Mouse (Mus musculus) midbrain, embryonic 11.5 days (tissue): ENCODE measurements around the gene I830077J02Rik. TPM values are rescaled to one million over a fixed set of nuclear protein-coding genes. Genes with fewer than 3 reads are reported as not detected.
"Not testable (repeated sequence)": the region's sequence is repeated elsewhere in the genome, so short reads cannot be mapped to it uniquely, and the experiment has no call there.

Experiments used
- ATAC-seq: fragments of 200-750 bp; cut with Nextera tagmentation; 2 replicates; pipeline ENCODE4 v1.8.0; 2017; ENCODE audit warnings: moderate TSS enrichment, moderate library complexity; ENCODE audit not compliant: low FRiP score
- DNase-seq: peaks from one replicate; pipeline ENCODE4 v3.0.0; 2015; ENCODE audit warnings: low spot score; ENCODE audit errors: missing footprints
- H3K27ac ChIP-seq: fragments of 300-500 bp; sonication (generic); 2 replicates; pipeline ENCODE4 v1.5.1; 2014; ENCODE audit warnings: low read depth, low read length
- H3K27me3 ChIP-seq: fragments of 300-500 bp; sonication (generic); 2 replicates; pipeline ENCODE4 v1.6.1; 2014; ENCODE audit warnings: mild to moderate bottlenecking, low read length, moderate library complexity, mixed read lengths; ENCODE audit not compliant: control insufficient read depth, insufficient read depth
- H3K36me3 ChIP-seq: fragments of 300-500 bp; sonication (generic); 2 replicates; pipeline ENCODE4 v1.6.1; 2014; ENCODE audit warnings: mild to moderate bottlenecking, low read length, moderate library complexity, mixed read lengths; ENCODE audit not compliant: control insufficient read depth, insufficient read depth
- H3K4me1 ChIP-seq: fragments of 300-500 bp; sonication (generic); 2 replicates; pipeline ENCODE4 v1.6.1; 2014; ENCODE audit warnings: low read length; ENCODE audit not compliant: control insufficient read depth, insufficient read depth
- H3K4me2 ChIP-seq: fragments of 300-500 bp; sonication (generic); 2 replicates; pipeline ENCODE4 v1.6.1; 2014; ENCODE audit warnings: mild to moderate bottlenecking, moderate library complexity
- H3K4me3 ChIP-seq: fragments of 300-500 bp; sonication (generic); 2 replicates; pipeline ENCODE4 v1.5.1; 2014; ENCODE audit warnings: low read depth, low read length
- H3K9ac ChIP-seq: fragments of 300-500 bp; sonication (generic); 2 replicates; pipeline ENCODE4 v1.6.1; 2014; ENCODE audit warnings: low read length
- H3K9me3 ChIP-seq: fragments of 300-500 bp; sonication (generic); 2 replicates; pipeline ENCODE4 v1.6.1; 2016; ENCODE audit warnings: low read length; ENCODE audit not compliant: control insufficient read depth
- WGBS: fragments of 180-500 bp; shearing (Covaris S2); extraction: QIAGEN DNeasy Blood & Tissue Kit; methylation state at CpG from one replicate; pipeline ENCODE4 v1.1.7; 2014; 5-methylcytosine and 5-hydroxymethylcytosine counted together
- polyA plus RNA-seq: library from polyadenylated mRNA; unstranded; fragments of >200 nt; fragmentation: Nextera tagmentation; extraction: Ambion mirVana; gene quantifications from 2 replicates; pipeline ENCODE4 v1.2.1, GENCODE M21; 2014

The I830077J02Rik gene
- polyA plus RNA-seq, 1 experiment from 2014 or later, result 0.63 TPM

DNA sequence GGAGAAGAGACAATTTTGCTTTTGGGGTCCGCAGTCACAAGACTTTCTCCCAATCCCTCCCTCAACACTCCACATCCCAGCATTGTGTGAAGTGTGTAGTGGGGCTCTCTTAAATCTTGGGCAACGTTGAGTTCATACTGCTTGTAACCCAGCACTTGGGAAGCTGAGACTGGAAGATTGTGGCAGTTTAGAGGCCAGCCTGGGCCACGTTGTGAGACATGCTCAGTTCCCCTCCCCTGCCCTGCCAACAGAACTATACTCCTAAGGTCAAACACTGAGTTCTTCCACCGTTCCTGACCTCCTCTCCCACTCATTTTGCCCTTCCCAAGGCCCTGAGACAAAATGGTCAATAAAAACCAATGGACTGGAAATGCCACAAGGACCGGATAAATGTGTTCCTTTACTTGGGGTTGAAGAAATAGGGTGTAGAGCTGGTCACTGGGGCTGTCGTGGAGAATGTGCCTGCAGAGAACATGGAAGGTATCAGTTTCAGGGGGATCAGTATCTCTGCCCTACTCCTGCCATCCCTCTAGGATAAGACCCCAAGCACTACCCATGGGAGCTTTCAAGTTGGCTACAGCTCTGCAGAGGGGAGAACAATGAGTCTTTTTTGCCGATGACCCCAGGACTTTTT lies 4.8 kb downstream of the I830077J02Rik start:
- Histone ChIP-seq H3K9ac (no peak overlapping the region), H3K27me3 (no peaks in the 10 kb centered on the region), H3K4me3 (no peak overlapping the region), H3K27ac (no peak overlapping the region), H3K4me1 (no peaks in the 10 kb centered on the region), H3K9me3 (no peaks in the 10 kb centered on the region), H3K4me2 (no peak overlapping the region), H3K36me3 (no peaks in the 10 kb centered on the region)
- WGBS, result 87% methylated on average over 7 of the region's 7 CpGs
- ATAC-seq (no peak), DNase-seq (peak; percentile 47)

DNA sequence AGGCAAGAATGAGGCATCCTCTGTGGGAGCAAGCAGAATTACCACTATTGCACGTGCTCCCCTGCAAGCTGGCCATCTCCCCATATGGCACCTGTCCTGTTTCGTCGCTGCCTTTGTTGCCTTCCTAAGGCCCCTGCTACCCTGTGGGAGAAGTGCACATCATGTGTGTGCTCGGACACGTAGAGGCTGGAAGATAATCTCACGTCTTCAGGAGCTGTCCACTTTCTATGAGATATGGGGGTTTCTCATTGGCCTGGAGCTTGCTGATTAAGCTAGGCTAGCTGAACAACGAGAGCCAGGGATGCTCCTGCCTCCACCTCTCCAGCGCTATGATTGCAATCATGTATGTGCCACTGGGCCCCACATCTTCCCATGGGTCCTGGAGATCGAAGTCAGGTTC lies 7.8 kb downstream of the I830077J02Rik start:
- Histone ChIP-seq H3K9ac (no peak overlapping the region), H3K4me2 (no peak overlapping the region), H3K27ac (no peak overlapping the region), H3K27me3 (no peaks in the 10 kb centered on the region), H3K4me3 (no peak overlapping the region), H3K9me3 (no peaks in the 10 kb centered on the region), H3K4me1 (no peaks in the 10 kb centered on the region), H3K36me3 (no peaks in the 10 kb centered on the region)
- DNase-seq (no peak), ATAC-seq (no peak)
- WGBS, result 88% methylated on average over 9 of the region's 9 CpGs

DNA sequence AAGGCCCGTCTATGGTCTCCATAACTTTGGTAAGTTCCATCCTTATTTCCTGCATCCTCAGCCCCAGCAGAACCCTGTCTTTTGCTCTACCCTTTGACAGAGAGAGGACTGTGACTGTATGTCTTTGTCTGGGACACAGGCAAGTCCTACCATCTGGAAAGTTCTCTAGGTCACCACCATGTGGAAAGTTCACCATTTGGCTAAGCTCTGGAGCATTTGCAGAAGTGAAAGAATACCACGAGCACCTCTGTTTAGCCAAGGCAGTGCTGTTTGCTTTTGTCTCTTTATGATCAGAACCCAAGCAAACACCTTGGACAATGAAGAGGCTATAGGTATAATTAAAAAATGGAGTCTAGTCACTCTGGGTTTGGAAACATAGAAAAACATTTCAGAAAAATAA lies 10.5 kb downstream of the I830077J02Rik start:
- no peaks in the 10 kb centered on the region for H3K27me3 ChIP-seq
- H3K36me3 ChIP-seq, result no peaks in the 10 kb centered on the region
- no peaks in the 10 kb centered on the region for H3K9me3 ChIP-seq
- no peak for ATAC-seq
- H3K4me2 ChIP-seq, result no peak overlapping the region
- no peak for DNase-seq
- no peaks in the 10 kb centered on the region for H3K4me1 ChIP-seq
- no peak overlapping the region for H3K4me3 ChIP-seq
- no peak overlapping the region for H3K9ac ChIP-seq
- no peak overlapping the region for H3K27ac ChIP-seq
- WGBS, result 82% methylated on average over 2 of the region's 2 CpGs

DNA sequence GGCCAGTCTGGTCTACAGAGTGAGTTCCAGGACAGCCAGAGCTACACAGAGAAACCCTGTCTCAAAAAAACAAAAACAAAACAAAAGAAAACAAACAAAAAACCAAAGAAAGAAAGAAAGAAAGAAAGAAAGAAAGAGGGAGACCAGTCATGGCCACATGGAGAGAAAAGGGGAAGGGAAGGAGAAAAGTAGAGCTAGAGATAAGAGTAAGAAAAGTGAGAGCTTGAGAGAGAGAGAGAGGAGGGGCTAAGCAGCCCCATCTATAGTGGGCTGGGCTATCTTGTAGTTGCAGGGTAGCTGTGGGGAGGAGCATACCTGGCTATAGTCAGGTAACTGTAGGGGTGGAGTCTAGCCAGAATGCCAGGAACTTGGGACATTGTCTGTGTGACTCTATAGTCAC lies 11.7 kb downstream of the I830077J02Rik start:
- not testable (repeated sequence) for H3K9me3 ChIP-seq, H3K27me3 ChIP-seq, ATAC-seq, H3K4me3 ChIP-seq, H3K9ac ChIP-seq, DNase-seq, H3K4me1 ChIP-seq, H3K27ac ChIP-seq, H3K4me2 ChIP-seq, H3K36me3 ChIP-seq

DNA sequence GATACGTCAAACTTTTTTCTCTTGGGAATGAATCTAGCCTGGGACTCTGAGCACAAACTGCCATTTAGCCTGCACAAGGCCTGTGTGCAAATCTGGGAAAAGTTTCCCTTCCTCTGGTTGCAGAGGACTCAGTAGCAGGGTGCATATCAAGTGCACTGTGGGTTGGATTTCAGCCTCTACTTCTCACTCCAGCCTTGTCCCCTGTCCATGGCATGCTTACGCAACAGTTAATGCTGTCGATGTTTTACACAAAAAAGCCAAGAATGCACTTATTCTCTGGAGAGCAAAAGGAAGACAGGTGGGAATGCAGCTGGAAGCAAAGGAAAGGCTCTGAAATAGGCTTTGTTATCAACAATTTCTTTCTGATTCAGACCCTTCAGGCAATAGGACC lies 14.1 kb downstream of the I830077J02Rik start:
- DNase-seq, result peak; percentile 60
- no peak overlapping the region for H3K4me2 ChIP-seq
- H3K9ac ChIP-seq, result no peak overlapping the region
- 85% methylated on average over 3 of the region's 3 CpGs for WGBS
- H3K36me3 ChIP-seq, result no peaks in the 10 kb centered on the region
- no peak for ATAC-seq
- H3K4me3 ChIP-seq, result no peak overlapping the region
- H3K27ac ChIP-seq, result no peak overlapping the region
- no peaks in the 10 kb centered on the region for H3K9me3 ChIP-seq
- H3K27me3 ChIP-seq, result no peaks in the 10 kb centered on the region
- no peaks in the 10 kb centered on the region for H3K4me1 ChIP-seq

DNA sequence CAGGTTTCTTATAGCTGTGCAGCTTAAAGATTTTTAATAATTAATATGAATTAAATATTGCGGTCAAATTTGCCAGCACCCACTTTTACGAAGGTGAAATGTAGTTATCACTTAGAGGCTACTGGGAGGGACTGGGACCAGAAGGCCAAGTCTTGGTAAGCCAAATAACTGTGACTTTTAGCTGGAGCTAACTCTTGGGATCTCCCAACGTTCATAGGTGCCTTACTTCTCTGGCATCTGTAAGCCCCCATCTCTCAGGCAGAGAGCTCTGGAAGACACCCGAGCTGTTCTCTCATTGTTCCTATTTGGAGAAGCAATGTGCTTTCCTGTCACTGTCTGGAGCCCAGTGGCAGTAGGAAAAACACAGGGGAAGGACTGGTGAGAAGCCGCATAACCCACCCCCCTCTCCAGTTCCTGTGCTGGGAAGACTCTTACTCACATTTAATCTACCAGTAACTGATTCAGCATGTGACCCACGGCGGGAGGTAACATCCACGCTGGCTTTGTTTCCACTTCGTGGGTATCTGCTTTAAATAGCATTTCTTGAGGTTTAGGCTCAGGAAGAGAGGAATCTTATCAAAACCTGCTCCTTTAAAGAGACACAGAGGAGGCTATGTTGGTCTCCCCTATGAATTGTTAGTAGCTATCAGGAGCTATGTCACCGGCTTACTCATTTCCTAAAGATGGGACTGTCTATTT lies 14.7 kb downstream of the I830077J02Rik start:
- H3K27me3 ChIP-seq, result no peaks in the 10 kb centered on the region
- H3K27ac ChIP-seq, result no peak overlapping the region
- H3K4me1 ChIP-seq, result no peaks in the 10 kb centered on the region
- ATAC-seq (no peak), DNase-seq (peak; percentile 78)
- H3K9ac ChIP-seq, result no peak overlapping the region
- H3K36me3 ChIP-seq, result no peaks in the 10 kb centered on the region
- WGBS, result 65% methylated on average over 10 of the region's 10 CpGs
- no peak overlapping the region for H3K4me3 ChIP-seq
- H3K4me2 ChIP-seq, result no peak overlapping the region
- no peaks in the 10 kb centered on the region for H3K9me3 ChIP-seq

DNA sequence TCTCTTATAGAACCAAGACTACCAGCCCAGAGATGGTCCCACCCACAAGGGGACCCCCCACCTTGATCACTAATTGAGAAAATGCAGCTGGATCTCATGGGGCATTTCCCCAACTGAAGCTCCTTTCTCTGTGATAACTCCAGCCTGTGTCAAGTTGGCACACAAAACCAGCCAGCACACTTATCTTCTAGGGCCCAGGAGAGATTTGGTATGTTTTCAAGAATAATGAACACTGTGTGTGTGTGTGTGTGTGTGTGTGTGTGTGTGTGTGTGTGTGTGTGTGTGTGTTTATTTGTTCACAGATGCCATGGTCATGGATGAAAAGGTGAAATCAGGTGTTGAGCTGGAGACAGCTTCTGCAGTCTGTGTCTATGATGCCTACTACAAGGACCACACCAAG lies 16.0 kb downstream of the I830077J02Rik start:
- not testable (repeated sequence) for H3K27ac ChIP-seq, H3K9ac ChIP-seq, H3K9me3 ChIP-seq, H3K36me3 ChIP-seq, H3K4me3 ChIP-seq, ATAC-seq, H3K27me3 ChIP-seq, H3K4me1 ChIP-seq, H3K4me2 ChIP-seq, DNase-seq

DNA sequence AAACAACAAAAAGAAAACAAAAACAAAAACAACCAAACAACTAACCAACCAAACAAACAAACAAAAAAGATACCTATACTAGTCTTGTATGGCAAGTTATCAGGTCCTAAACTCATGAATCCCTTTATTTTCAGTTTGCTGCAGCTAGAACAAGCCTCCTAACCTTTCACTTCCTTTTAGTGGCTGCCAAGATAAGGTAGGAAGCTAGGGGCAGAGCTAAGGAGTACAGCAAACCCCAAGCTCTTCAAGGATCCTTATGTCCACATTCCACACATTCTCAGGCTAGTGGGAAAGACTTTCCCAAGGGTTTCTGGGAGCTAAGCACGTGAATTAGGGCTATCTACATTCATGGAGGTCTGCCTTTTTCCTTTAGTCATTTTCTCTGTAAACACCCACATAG lies 17.2 kb downstream of the I830077J02Rik start:
- ATAC-seq (no peak), DNase-seq (peak; percentile 60)

DNA sequence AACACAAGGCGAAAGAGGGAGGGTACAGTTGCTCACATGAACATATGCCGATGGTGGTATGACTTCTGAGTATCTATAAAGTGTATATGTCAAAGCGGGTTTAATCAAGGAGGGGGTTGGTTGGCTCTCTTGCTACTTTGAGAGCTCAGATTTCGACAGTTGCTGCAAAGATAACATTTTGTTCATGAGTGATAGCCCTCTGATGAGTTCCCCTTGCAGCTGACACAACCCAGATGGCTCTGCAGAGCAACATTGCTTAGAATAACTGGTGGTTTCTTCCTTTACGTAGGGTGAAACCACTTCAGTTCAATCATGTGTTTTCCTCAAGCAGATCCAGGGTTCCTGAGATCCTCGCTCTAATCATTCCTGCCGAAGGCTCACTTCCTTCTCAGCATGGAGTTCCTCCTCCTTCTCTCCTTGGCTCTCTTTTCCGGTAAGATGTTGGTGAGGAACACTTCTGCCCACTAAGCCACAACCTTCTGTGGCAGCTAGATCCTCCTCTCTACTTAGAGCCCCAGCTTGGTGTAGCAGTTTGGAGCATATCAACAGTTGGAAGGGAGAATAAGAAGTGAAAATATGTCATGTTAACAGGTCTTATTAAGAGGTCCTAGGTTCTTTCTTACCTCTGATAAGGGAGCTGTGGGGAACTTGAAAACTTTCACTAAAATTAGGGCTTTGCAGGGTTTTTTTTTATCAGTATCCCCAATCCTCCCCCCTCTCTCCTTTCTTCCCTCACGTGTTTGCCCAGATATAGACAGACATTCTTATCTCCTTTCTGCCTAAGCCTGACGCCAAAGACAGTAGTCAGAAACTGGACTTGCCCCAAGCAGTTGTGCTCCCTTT lies 18.4 kb downstream of the I830077J02Rik start:
- H3K4me2 ChIP-seq, result no peak overlapping the region
- DNase-seq, result peak; percentile 67

More for the DNA sequence above, 17.2 kb downstream of the I830077J02Rik start:
- Histone ChIP-seq H3K9me3 (no peaks in the 10 kb centered on the region), H3K9ac (no peak overlapping the region), H3K4me3 (no peak overlapping the region), H3K27ac (no peak overlapping the region), H3K4me1 (no peaks in the 10 kb centered on the region), H3K36me3 (no peaks in the 10 kb centered on the region), H3K4me2 (no peak overlapping the region), H3K27me3 (no peaks in the 10 kb centered on the region)
- 55% methylated on average over 1 of the region's 1 CpGs for WGBS

More for the DNA sequence above, 18.4 kb downstream of the I830077J02Rik start:
- H3K27me3 ChIP-seq, result no peaks in the 10 kb centered on the region
- whole genome bisulfite sequencing, result 79% methylated on average over 10 of the region's 10 CpGs
- no peak overlapping the region for H3K9ac ChIP-seq
- no peaks in the 10 kb centered on the region for H3K9me3 ChIP-seq
- H3K4me1 ChIP-seq, result no peaks in the 10 kb centered on the region
- no peaks in the 10 kb centered on the region for H3K36me3 ChIP-seq
- H3K27ac ChIP-seq, result no peak overlapping the region
- no peak for ATAC-seq
- H3K4me3 ChIP-seq, result no peak overlapping the region
